Mouse (Mus musculus): ENCODE measurements around the gene Kbtbd12. TPM values are rescaled to one million over a fixed set of nuclear protein-coding genes. Genes with fewer than 3 reads are reported as not detected.

The Kbtbd12 gene
- total and polyA plus RNA-seq, 3 experiments, result not detected

DNA sequence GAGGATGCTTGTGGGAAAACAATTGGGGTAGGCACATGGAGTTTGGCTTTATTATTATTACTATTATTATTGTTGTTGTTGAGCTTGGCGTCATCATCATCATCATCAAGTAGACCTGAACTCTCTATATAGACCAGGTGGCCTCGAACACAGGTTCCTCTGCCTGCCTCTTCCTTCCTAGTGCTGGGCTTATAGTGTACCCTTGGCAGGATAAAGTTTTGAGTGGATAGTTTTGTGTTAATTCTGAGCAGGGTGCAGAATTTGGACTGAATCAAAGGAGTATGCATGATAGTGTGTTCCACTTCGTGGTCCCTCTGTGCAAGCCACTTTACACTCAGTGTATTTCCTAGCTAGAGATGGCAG, 137.4 kb downstream of the Kbtbd12 start:
- H3K9me3 ChIP-seq (replicated peaks; ENCODE audit: low read length), result no peaks in the 10 kb centered on the region
- in situ Hi-C loops (cut with MboI; ENCODE audit: low pct_ligation_motif_present, low pct_unique_long_range_greater_than_20kb, low sequenced_read_pairs), result no loop called here
- no peak for DNase-seq (ENCODE audit: extremely low read depth)
- no peak overlapping the region for H3K4me3 ChIP-seq (replicated peaks in 1 of 3; ENCODE audit: low read depth in 2 of 3, low read length in 2 of 3, poor library complexity in 1 of 3)
- H3K9ac ChIP-seq (ENCODE audit: insufficient read depth, low read depth), result no peak overlapping the region
- TF ChIP-seq HCFC1 (IDR thresholded peaks at IDR 0.05; ENCODE audit: low read depth, low read length) (no peak), RCOR1 (conservative IDR thresholded peaks at IDR 0.05; ENCODE audit: low read depth, low read length) (no peak), ZMIZ1 (IDR thresholded peaks at IDR 0.05; ENCODE audit: low read depth, low read length) (0 out of 2 replicates have a peak, but pooled peaks have one; percentile 17)
- no peak overlapping the region for H3K27ac ChIP-seq (ENCODE audit: insufficient read depth, low read depth)
- dilution Hi-C loops (cut with MboI; ENCODE audit: extremely low pct_ligation_motif_present, extremely low pct_unique_long_range_greater_than_20kb, low sequenced_read_pairs), result no loop called here
- no peaks in the 10 kb centered on the region for H3K79me2 ChIP-seq (replicated peaks; ENCODE audit: control insufficient read depth, extremely low read depth, insufficient read depth, poor library complexity, severe bottlenecking)
- peaks cover 75 to 98% of the 10 kb centered on the region in 2 experiments for H3K36me3 ChIP-seq (replicated peaks in 1 of 2; ENCODE audit: control insufficient read depth in 1 of 2, insufficient read depth in 1 of 2, low read length in 1 of 2)
- H3K4me1 ChIP-seq (ENCODE audit: control insufficient read depth in 1 of 2, insufficient read depth in 2 of 2), result no peaks in the 10 kb centered on the region
- H3K4me2 ChIP-seq (ENCODE audit: insufficient read depth, low read depth, poor library complexity, severe bottlenecking), result no peak overlapping the region
- no peaks in the 10 kb centered on the region for H3K27me3 ChIP-seq (replicated peaks)

DNA sequence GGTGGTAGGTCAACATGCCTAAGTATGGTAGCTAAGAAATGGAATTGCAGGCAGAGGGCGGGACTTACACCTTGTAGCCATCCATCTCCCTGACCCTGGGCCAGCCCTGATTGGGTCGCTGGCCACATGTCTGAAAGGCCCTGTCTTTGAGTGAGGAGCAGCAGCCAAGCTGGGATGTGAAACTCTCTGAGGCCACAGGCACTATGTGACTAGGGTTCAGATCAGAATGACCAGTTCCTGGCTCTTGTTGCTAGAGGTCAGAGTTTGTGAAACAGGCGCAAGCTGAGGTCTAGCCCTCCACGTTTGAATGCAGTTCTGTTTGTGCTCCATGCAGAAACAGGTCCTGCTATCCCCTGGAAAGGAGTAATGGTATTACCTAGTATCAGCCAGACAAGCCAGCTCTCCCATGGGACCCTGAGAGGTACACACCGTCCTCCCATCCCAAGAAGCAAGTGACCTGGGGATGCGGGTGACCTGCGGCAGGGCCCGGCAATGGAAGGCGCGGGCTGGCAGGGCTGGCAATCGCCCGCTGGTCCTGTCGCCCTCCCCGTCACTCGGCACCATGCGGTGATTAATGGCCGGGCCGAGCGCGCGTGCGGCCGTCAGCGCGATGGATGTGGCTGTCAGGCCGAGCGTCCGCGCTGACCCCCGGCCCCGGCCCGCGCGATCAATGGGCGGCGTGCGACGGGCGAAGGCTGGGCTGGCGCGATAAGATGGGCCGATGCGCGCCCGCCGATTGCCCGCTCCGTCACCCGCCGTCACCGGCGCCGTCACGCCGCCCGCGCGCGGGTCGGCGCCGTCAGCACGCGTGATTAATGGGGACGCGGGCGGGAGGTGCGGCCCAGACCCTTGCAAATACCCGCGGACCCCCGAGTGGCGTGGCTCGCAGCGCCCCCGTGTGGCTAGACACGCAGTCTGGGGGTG, 138.0 kb downstream of the Kbtbd12 start:
- Histone ChIP-seq H3K36me3 (replicated peaks in 1 of 2; ENCODE audit: control insufficient read depth in 1 of 2, insufficient read depth in 1 of 2, low read length in 1 of 2) (peaks cover 70 to 92% of the 10 kb centered on the region in 2 experiments), H3K9me3 (replicated peaks; ENCODE audit: low read length) (no peaks in the 10 kb centered on the region), H3K27ac (ENCODE audit: insufficient read depth, low read depth) (no peak overlapping the region), H3K4me1 (ENCODE audit: control insufficient read depth in 1 of 2, insufficient read depth in 2 of 2) (no peaks in the 10 kb centered on the region), H3K79me2 (replicated peaks; ENCODE audit: control insufficient read depth, extremely low read depth, insufficient read depth, poor library complexity, severe bottlenecking) (no peaks in the 10 kb centered on the region), H3K9ac (ENCODE audit: insufficient read depth, low read depth) (no peak overlapping the region), H3K27me3 (replicated peaks) (no peaks in the 10 kb centered on the region), H3K4me2 (ENCODE audit: insufficient read depth, low read depth, poor library complexity, severe bottlenecking) (no peak overlapping the region), H3K4me3 (replicated peaks in 1 of 3; ENCODE audit: low read depth in 2 of 3, low read length in 2 of 3, poor library complexity in 1 of 3) (no peak overlapping the region)
- DNase-seq (ENCODE audit: extremely low read depth), result no peak
- TF ChIP-seq CTCF (conservative IDR thresholded peaks at IDR 0.05 in 1 of 2, IDR thresholded peaks at IDR 0.05 in 1 of 2; ENCODE audit: low read depth in 2 of 2, low read length in 2 of 2) (peak in 1 of 2 experiments; percentile 20; a peak in 1 of 4 replicates), GABPA (IDR thresholded peaks at IDR 0.05; ENCODE audit: insufficient replicate concordance, low read depth, low read length) (no peak)
- dilution Hi-C loops (cut with MboI; ENCODE audit: extremely low pct_ligation_motif_present, extremely low pct_unique_long_range_greater_than_20kb, low sequenced_read_pairs) (no loop called here), in situ Hi-C loops (cut with MboI; ENCODE audit: low pct_ligation_motif_present, low pct_unique_long_range_greater_than_20kb, low sequenced_read_pairs) (no loop called here)

Other genes starting within 250 kb of the Kbtbd12 start
- gene Eefsec, start 191.4 kb downstream of the Kbtbd12 start, total RNA-seq (2012; rRNA removed), result 32.1 and 32.8 TPM in 2 replicates
- 25.7 and 26.2 TPM in 2 replicates for gene Eefsec, start 191.4 kb downstream of the Kbtbd12 start, total RNA-seq (2014; rRNA removed)
- 48.8 and 53.5 TPM in 2 replicates for gene Eefsec, start 191.4 kb downstream of the Kbtbd12 start, polyA plus RNA-seq (2012; ENCODE audit: insufficient read length, low read depth)
- 156 and 207 TPM in 2 replicates for gene Ruvbl1, start 172.5 kb downstream of the Kbtbd12 start, total RNA-seq (2012; rRNA removed)
- gene Ruvbl1, start 172.5 kb downstream of the Kbtbd12 start, total RNA-seq (2014; rRNA removed), result 169 and 172 TPM in 2 replicates
- gene Ruvbl1, start 172.5 kb downstream of the Kbtbd12 start, polyA plus RNA-seq (2012; ENCODE audit: insufficient read length, low read depth), result 159 and 184 TPM in 2 replicates
- 276 and 336 TPM in 2 replicates for gene Sec61a1, start 119.0 kb downstream of the Kbtbd12 start, total RNA-seq (2012; rRNA removed)
- gene Sec61a1, start 119.0 kb downstream of the Kbtbd12 start, total RNA-seq (2014; rRNA removed), result 232 and 237 TPM in 2 replicates
- 130 and 139 TPM in 2 replicates for gene Sec61a1, start 119.0 kb downstream of the Kbtbd12 start, polyA plus RNA-seq (2012; ENCODE audit: insufficient read length, low read depth)
- 81.1 and 95.6 TPM in 2 replicates for gene Mgll, start 86.5 kb upstream of the Kbtbd12 start, total RNA-seq (2012; rRNA removed)
- gene Mgll, start 86.5 kb upstream of the Kbtbd12 start, total RNA-seq (2014; rRNA removed), result 57.7 and 60.8 TPM in 2 replicates
- gene Mgll, start 86.5 kb upstream of the Kbtbd12 start, polyA plus RNA-seq (2012; ENCODE audit: insufficient read length, low read depth), result 66.6 and 76.5 TPM in 2 replicates
- gene Abtb1, start 204.0 kb upstream of the Kbtbd12 start, total RNA-seq (2012; rRNA removed), result 11.2 and 18.4 TPM in 2 replicates
- 13.0 and 14.9 TPM in 2 replicates for gene Abtb1, start 204.0 kb upstream of the Kbtbd12 start, total RNA-seq (2014; rRNA removed)
- gene Abtb1, start 204.0 kb upstream of the Kbtbd12 start, polyA plus RNA-seq (2012; ENCODE audit: insufficient read length, low read depth), result 17.8 and 20.8 TPM in 2 replicates
- gene Podxl2, start 237.1 kb upstream of the Kbtbd12 start, total RNA-seq (2012; rRNA removed), result 0.34 and 0.81 TPM in 2 replicates
- 0.57 and 0.93 TPM in 2 replicates for gene Podxl2, start 237.1 kb upstream of the Kbtbd12 start, total RNA-seq (2014; rRNA removed)
- gene Podxl2, start 237.1 kb upstream of the Kbtbd12 start, polyA plus RNA-seq (2012; ENCODE audit: insufficient read length, low read depth), result 0.79 TPM in 1 of 2 replicates, not detected in the other

All from CH12.LX (cell line).